Mouse (Mus musculus): ENCODE results near the gene Iqcn.

The Iqcn gene

GRCm38 (mm10) chr8:70660273-70660725 is 43.0 kb upstream of the Iqcn start, which contains the start of gene Pgpep1:
Pgpep1 (minus strand) TSS chr8:70660388.
- TF ChIP-seq NANOG (IDR thresholded peaks at IDR 0.05; ENCODE audit: borderline replicate concordance, low read length) = no peak
- TF ChIP-seq CTCF (conservative IDR thresholded peaks at IDR 0.05; ENCODE audit: low read length) = no peak
- TF ChIP-seq POU5F1 (IDR thresholded peaks at IDR 0.05; ENCODE audit: borderline replicate concordance, low read length) = no peak
- Histone ChIP-seq H3K4me3 (replicated peaks; ENCODE audit: low read length) (peak within 1 kb of the TSS; percentile 93), H3K36me3 (ENCODE audit: insufficient read depth, low read length) (peaks cover 26% of the 10 kb centered on the region), H3K4me1 (replicated peaks; ENCODE audit: low read depth, low read length) (peaks cover 57% of the 10 kb centered on the region), H3K27me3 (ENCODE audit: insufficient read depth, low read length) (no peaks in the 10 kb centered on the region), H3K9me3 (ENCODE audit: low read length) (no peaks in the 10 kb centered on the region)

- no peaks in the 10 kb centered on the region for H3K9me3 ChIP-seq (ENCODE audit: low read length)
- peaks cover 50% of the 10 kb centered on the region for H3K4me1 ChIP-seq (replicated peaks; ENCODE audit: low read depth, low read length)
- TF ChIP-seq NANOG (IDR thresholded peaks at IDR 0.05; ENCODE audit: borderline replicate concordance, low read length) (no peak), CTCF (conservative IDR thresholded peaks at IDR 0.05; ENCODE audit: low read length) (no peak), POU5F1 (IDR thresholded peaks at IDR 0.05; ENCODE audit: borderline replicate concordance, low read length) (no peak)
Observed at GRCm38 (mm10) chr8:70663691-70664090, 39.6 kb upstream of the Iqcn start.

GRCm38 (mm10) chr8:70664631-70665030 is 38.6 kb upstream of the Iqcn start:
- peaks cover 45% of the 10 kb centered on the region for H3K4me1 ChIP-seq (replicated peaks; ENCODE audit: low read depth, low read length)
- H3K4me3 ChIP-seq (replicated peaks; ENCODE audit: low read length) = no peak overlapping the region
- H3K36me3 ChIP-seq (ENCODE audit: insufficient read depth, low read length) = no peaks in the 10 kb centered on the region
- TF ChIP-seq CTCF (conservative IDR thresholded peaks at IDR 0.05; ENCODE audit: low read length) (no peak), NANOG (IDR thresholded peaks at IDR 0.05; ENCODE audit: borderline replicate concordance, low read length) (no peak), POU5F1 (IDR thresholded peaks at IDR 0.05; ENCODE audit: borderline replicate concordance, low read length) (no peak)
- H3K9me3 ChIP-seq (ENCODE audit: low read length) = no peaks in the 10 kb centered on the region
- no peaks in the 10 kb centered on the region for H3K27me3 ChIP-seq (ENCODE audit: insufficient read depth, low read length)

More at GRCm38 (mm10) chr8:70663691-70664090, 39.6 kb upstream of the Iqcn start:
- Histone ChIP-seq H3K27me3 (ENCODE audit: insufficient read depth, low read length) (no peaks in the 10 kb centered on the region), H3K36me3 (ENCODE audit: insufficient read depth, low read length) (no peaks in the 10 kb centered on the region), H3K4me3 (replicated peaks; ENCODE audit: low read length) (no peak overlapping the region)

- H3K27me3 ChIP-seq (ENCODE audit: insufficient read depth, low read length) = no peaks in the 10 kb centered on the region
- no peaks in the 10 kb centered on the region for H3K36me3 ChIP-seq (ENCODE audit: insufficient read depth, low read length)
- TF ChIP-seq NANOG (IDR thresholded peaks at IDR 0.05; ENCODE audit: borderline replicate concordance, low read length) (no peak), POU5F1 (IDR thresholded peaks at IDR 0.05; ENCODE audit: borderline replicate concordance, low read length) (no peak), CTCF (conservative IDR thresholded peaks at IDR 0.05; ENCODE audit: low read length) (no peak)
- H3K4me1 ChIP-seq (replicated peaks; ENCODE audit: low read depth, low read length) = peaks cover 43% of the 10 kb centered on the region
- H3K9me3 ChIP-seq (ENCODE audit: low read length) = no peaks in the 10 kb centered on the region
- H3K4me3 ChIP-seq (replicated peaks; ENCODE audit: low read length) = 0 out of 2 replicates have a peak overlapping the region, but pooled peaks have one; percentile 4
Observed at GRCm38 (mm10) chr8:70665599-70665998, 37.7 kb upstream of the Iqcn start.

GRCm38 (mm10) chr8:70667071-70667470 is 36.2 kb upstream of the Iqcn start:
- Histone ChIP-seq H3K36me3 (ENCODE audit: insufficient read depth, low read length) (no peaks in the 10 kb centered on the region), H3K9me3 (ENCODE audit: low read length) (no peaks in the 10 kb centered on the region), H3K4me3 (replicated peaks; ENCODE audit: low read length) (no peak overlapping the region), H3K4me1 (replicated peaks; ENCODE audit: low read depth, low read length) (peaks cover 46% of the 10 kb centered on the region), H3K27me3 (ENCODE audit: insufficient read depth, low read length) (no peaks in the 10 kb centered on the region)
- TF ChIP-seq POU5F1 (IDR thresholded peaks at IDR 0.05; ENCODE audit: borderline replicate concordance, low read length) (no peak), NANOG (IDR thresholded peaks at IDR 0.05; ENCODE audit: borderline replicate concordance, low read length) (no peak), CTCF (conservative IDR thresholded peaks at IDR 0.05; ENCODE audit: low read length) (no peak)

- Histone ChIP-seq H3K36me3 (ENCODE audit: insufficient read depth, low read length) (peaks cover 18% of the 10 kb centered on the region), H3K9me3 (ENCODE audit: low read length) (no peaks in the 10 kb centered on the region), H3K27me3 (ENCODE audit: insufficient read depth, low read length) (no peaks in the 10 kb centered on the region), H3K4me1 (replicated peaks; ENCODE audit: low read depth, low read length) (peaks cover 69% of the 10 kb centered on the region), H3K4me3 (replicated peaks; ENCODE audit: low read length) (peak overlapping the region; percentile 87; the same call in 1 of the 2 replicates)
- TF ChIP-seq NANOG (IDR thresholded peaks at IDR 0.05; ENCODE audit: borderline replicate concordance, low read length) (no peak), POU5F1 (IDR thresholded peaks at IDR 0.05; ENCODE audit: borderline replicate concordance, low read length) (no peak), CTCF (conservative IDR thresholded peaks at IDR 0.05; ENCODE audit: low read length) (no peak)
Observed at GRCm38 (mm10) chr8:70671615-70672324, 31.5 kb upstream of the Iqcn start.

GRCm38 (mm10) chr8:70672325-70673078 is 30.8 kb upstream of the Iqcn start:
- peaks cover 25% of the 10 kb centered on the region for H3K36me3 ChIP-seq (ENCODE audit: insufficient read depth, low read length)
- peak overlapping the region; percentile 87 for H3K4me3 ChIP-seq (replicated peaks; ENCODE audit: low read length)
- H3K4me1 ChIP-seq (replicated peaks; ENCODE audit: low read depth, low read length) = peaks cover 70% of the 10 kb centered on the region
- no peaks in the 10 kb centered on the region for H3K9me3 ChIP-seq (ENCODE audit: low read length)
- TF ChIP-seq POU5F1 (IDR thresholded peaks at IDR 0.05; ENCODE audit: borderline replicate concordance, low read length) = no peak
- TF ChIP-seq CTCF (conservative IDR thresholded peaks at IDR 0.05; ENCODE audit: low read length) = no peak
- TF ChIP-seq NANOG (IDR thresholded peaks at IDR 0.05; ENCODE audit: borderline replicate concordance, low read length) = no peak
- no peaks in the 10 kb centered on the region for H3K27me3 ChIP-seq (ENCODE audit: insufficient read depth, low read length)

- Histone ChIP-seq H3K27me3 (ENCODE audit: insufficient read depth, low read length) (no peaks in the 10 kb centered on the region), H3K4me1 (replicated peaks; ENCODE audit: low read depth, low read length) (peaks cover 76% of the 10 kb centered on the region), H3K9me3 (ENCODE audit: low read length) (no peaks in the 10 kb centered on the region), H3K4me3 (replicated peaks; ENCODE audit: low read length) (peak within 1 kb of the TSS; percentile 87), H3K36me3 (ENCODE audit: insufficient read depth, low read length) (peaks cover 32% of the 10 kb centered on the region)
- no peak for TF ChIP-seq POU5F1 (IDR thresholded peaks at IDR 0.05; ENCODE audit: borderline replicate concordance, low read length)
- TF ChIP-seq CTCF (conservative IDR thresholded peaks at IDR 0.05; ENCODE audit: low read length) = peak; percentile 66
- no peak for TF ChIP-seq NANOG (IDR thresholded peaks at IDR 0.05; ENCODE audit: borderline replicate concordance, low read length)
Observed at GRCm38 (mm10) chr8:70673079-70673856, 30.0 kb upstream of the Iqcn start, which contains the start of gene Lsm4. Lsm4 (plus strand) TSS chr8:70673248.
